In the genomic region with DNA sequence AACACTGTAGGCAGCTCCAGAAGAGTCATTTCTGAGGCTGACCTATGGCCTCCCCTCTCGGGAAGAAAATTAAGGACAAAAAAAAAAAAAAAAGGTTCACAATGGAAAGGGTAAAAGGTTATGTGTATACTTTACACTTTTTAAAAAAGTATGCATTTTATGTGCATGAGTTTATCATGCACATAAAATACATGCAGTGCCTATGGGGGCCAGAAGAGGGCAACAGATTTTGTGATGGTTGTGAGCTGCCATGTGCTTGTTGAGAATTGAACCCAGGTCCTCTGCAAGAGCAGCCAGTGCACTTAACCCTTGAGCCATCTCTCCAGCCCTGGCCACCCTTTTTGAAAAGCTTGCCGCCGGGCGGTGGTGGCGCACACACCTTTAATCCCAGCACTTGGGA, we compare ENCODE assay signal across 9 mouse cellular contexts. TPM values are rescaled to one million over a fixed set of nuclear protein-coding genes. Genes with fewer than 3 reads are reported as not detected.
DNase-seq lines count a peak whose midpoint lies in the region; ATAC-seq and TF ChIP-seq lines count a peak whose summit lies in the region.
"Had no signal": no experiment of that assay in that cellular context is flagged by ENCODE, and none has a peak within 500 bp of the region (broad histone marks: within the 10 kb centered on the region; RNA-seq: fewer than 3 reads in every experiment).

No protein-coding gene starts in this region.

- H3K4me2 ChIP-seq in forebrain, embryonic 16.5 days (ENCODE audit: low read length): no peak overlapping the region
- H3K4me2 ChIP-seq in liver, embryonic 11.5 days: no peak overlapping the region
- H3K4me2 ChIP-seq in hindbrain, embryonic 13.5 days: peak overlapping the region; percentile 76
- peak overlapping the region; percentile 55; the same call in 1 of the 2 replicates for H3K4me2 ChIP-seq in stomach, embryonic 14.5 days (replicated peaks; ENCODE audit: low read depth, low read length)

- no peak for DNase-seq in forebrain, embryonic 10.5 days (ENCODE audit: extremely low spot score, low spot score)
- no peak for DNase-seq in liver, adult 2 months (ENCODE audit: extremely low read depth, low read depth, low spot score)
- DNase-seq in liver, embryonic 11.5 days (ENCODE audit: low spot score): no peak
- no peak for DNase-seq in ovary, postnatal 10 days (ENCODE audit: low spot score)
- no peak for DNase-seq in adrenal gland, postnatal 25 days

- H3K4me1 ChIP-seq in forebrain, embryonic 10.5 days: peaks cover 22% of the 10 kb centered on the region
- peaks cover 10% of the 10 kb centered on the region for H3K4me1 ChIP-seq in forebrain, embryonic 16.5 days (replicated peaks; ENCODE audit: control insufficient read depth, insufficient read depth, low read length)
- H3K4me1 ChIP-seq in liver, adult 2 months (ENCODE audit: control insufficient read depth, insufficient read depth, low read length): peaks cover 7% of the 10 kb centered on the region; the same call in 1 of the 2 replicates
- H3K4me1 ChIP-seq in liver, embryonic 11.5 days (replicated peaks; ENCODE audit: control insufficient read depth, insufficient read depth, low read length): no peaks in the 10 kb centered on the region; the same call in none of the 2 replicates
- H3K4me1 ChIP-seq in hindbrain, embryonic 13.5 days (replicated peaks): peaks cover 25% of the 10 kb centered on the region
- no peaks in the 10 kb centered on the region for H3K4me1 ChIP-seq in stomach, embryonic 14.5 days (ENCODE audit: control insufficient read depth, insufficient read depth, low read length)

- 0 out of 2 replicates have a peak, but pooled peaks cover 4% of the 10 kb centered on the region for H3K9me3 ChIP-seq in forebrain, embryonic 10.5 days
- H3K9me3 ChIP-seq in forebrain, embryonic 16.5 days (ENCODE audit: control insufficient read depth, low read length): no peaks in the 10 kb centered on the region
- no peaks in the 10 kb centered on the region for H3K9me3 ChIP-seq in liver, embryonic 11.5 days (ENCODE audit: control insufficient read depth, low read length)
- no peaks in the 10 kb centered on the region for H3K9me3 ChIP-seq in hindbrain, embryonic 13.5 days
- H3K9me3 ChIP-seq in stomach, embryonic 14.5 days (ENCODE audit: control insufficient read depth, low read depth, low read length): no peaks in the 10 kb centered on the region
- H3K9me3 ChIP-seq: lung, embryonic 15.5 days had no signal

- WGBS in forebrain, embryonic 10.5 days: 54% methylated on average over 5 of the region's 5 CpGs
- 55% methylated on average over 5 of the region's 5 CpGs for WGBS in forebrain, embryonic 16.5 days
- 77% methylated on average over 5 of the region's 5 CpGs for WGBS in liver, adult 2 months
- 45% methylated on average over 5 of the region's 5 CpGs for WGBS in liver, embryonic 11.5 days
- 61% methylated on average over 5 of the region's 5 CpGs for WGBS in hindbrain, embryonic 13.5 days
- WGBS in stomach, embryonic 14.5 days: 66% methylated on average over 5 of the region's 5 CpGs

- peak overlapping the region; percentile 49; the same call in 1 of the 2 replicates for H3K4me3 ChIP-seq in forebrain, embryonic 10.5 days
- no peak overlapping the region for H3K4me3 ChIP-seq in forebrain, embryonic 16.5 days (replicated peaks; ENCODE audit: low read length)
- H3K4me3 ChIP-seq in liver, adult 2 months (ENCODE audit: insufficient read depth, low read depth, low read length): no peak overlapping the region
- no peak overlapping the region for H3K4me3 ChIP-seq in liver, embryonic 11.5 days (ENCODE audit: low read depth, low read length)
- H3K4me3 ChIP-seq in hindbrain, embryonic 13.5 days: peak overlapping the region; percentile 41; the same call in 1 of the 2 replicates
- H3K4me3 ChIP-seq in stomach, embryonic 14.5 days (ENCODE audit: low read depth, low read length): no peak overlapping the region

- H3K27ac ChIP-seq in forebrain, embryonic 10.5 days: no peak overlapping the region
- H3K27ac ChIP-seq in forebrain, embryonic 16.5 days (ENCODE audit: low read length): no peak overlapping the region
- H3K27ac ChIP-seq in liver, adult 2 months (replicated peaks; ENCODE audit: insufficient read depth, low read depth, low read length): no peak overlapping the region
- H3K27ac ChIP-seq in liver, embryonic 11.5 days (ENCODE audit: low read depth, low read length): no peak overlapping the region
- no peak overlapping the region for H3K27ac ChIP-seq in hindbrain, embryonic 13.5 days
- H3K27ac ChIP-seq in stomach, embryonic 14.5 days (ENCODE audit: low read length): no peak overlapping the region
- H3K27ac ChIP-seq: lung, embryonic 15.5 days had no signal

- ATAC-seq in forebrain, embryonic 16.5 days: no peak
- ATAC-seq in liver, embryonic 11.5 days (replicated peaks; ENCODE audit: low FRiP score): no peak
- no peak for ATAC-seq in hindbrain, embryonic 13.5 days (ENCODE audit: low FRiP score)
- no peak for ATAC-seq in stomach, embryonic 14.5 days (ENCODE audit: insufficient number of reproducible peaks, insufficient read depth, low FRiP score, low read depth)

- TF ChIP-seq POLR2A in liver, adult 2 months (IDR thresholded peaks at IDR 0.05; ENCODE audit: extremely low read depth, insufficient read depth, low read length): no peak

- TF ChIP-seq CTCF in liver, adult 2 months (IDR thresholded peaks at IDR 0.05; ENCODE audit: low read depth, low read length): peak; percentile 18; the same call in 1 of the 2 replicates

- H3K36me3 ChIP-seq in forebrain, embryonic 10.5 days (replicated peaks): no peaks in the 10 kb centered on the region
- no peaks in the 10 kb centered on the region for H3K36me3 ChIP-seq in forebrain, embryonic 16.5 days (ENCODE audit: control insufficient read depth, insufficient read depth)
- no peaks in the 10 kb centered on the region for H3K36me3 ChIP-seq in liver, adult 2 months (ENCODE audit: control insufficient read depth, insufficient read depth, low read length)
- H3K36me3 ChIP-seq in liver, embryonic 11.5 days (ENCODE audit: control insufficient read depth, insufficient read depth, low read length): no peaks in the 10 kb centered on the region
- H3K36me3 ChIP-seq in hindbrain, embryonic 13.5 days: no peaks in the 10 kb centered on the region
- H3K36me3 ChIP-seq in stomach, embryonic 14.5 days (ENCODE audit: control insufficient read depth, insufficient read depth, low read length): no peaks in the 10 kb centered on the region
- H3K36me3 ChIP-seq: lung, embryonic 15.5 days had no signal

- H3K27me3 ChIP-seq in forebrain, embryonic 10.5 days (ENCODE audit: poor library complexity, severe bottlenecking): peaks cover 81% of the 10 kb centered on the region
- H3K27me3 ChIP-seq in forebrain, embryonic 16.5 days (replicated peaks; ENCODE audit: control insufficient read depth, insufficient read depth, low read length): peaks cover 49% of the 10 kb centered on the region
- H3K27me3 ChIP-seq in liver, adult 2 months (ENCODE audit: control insufficient read depth, insufficient read depth, low read length): 0 out of 2 replicates have a peak, but pooled peaks cover 5% of the 10 kb centered on the region
- peaks cover 68% of the 10 kb centered on the region for H3K27me3 ChIP-seq in liver, embryonic 11.5 days (replicated peaks; ENCODE audit: control insufficient read depth, insufficient read depth, low read length)
- H3K27me3 ChIP-seq in hindbrain, embryonic 13.5 days: peaks cover 73% of the 10 kb centered on the region
- H3K27me3 ChIP-seq in stomach, embryonic 14.5 days (ENCODE audit: control insufficient read depth, insufficient read depth, low read length): peaks cover 32% of the 10 kb centered on the region

- no peaks in the 10 kb centered on the region for H3K79me2 ChIP-seq in liver, adult 2 months (ENCODE audit: control insufficient read depth, insufficient read depth, low read length)

- H3K9ac ChIP-seq in forebrain, embryonic 16.5 days (replicated peaks; ENCODE audit: low read depth, low read length): no peak overlapping the region
- H3K9ac ChIP-seq in liver, adult 2 months (ENCODE audit: low read depth, low read length): no peak overlapping the region
- H3K9ac ChIP-seq in liver, embryonic 11.5 days (ENCODE audit: low read depth, low read length): no peak overlapping the region
- H3K9ac ChIP-seq in hindbrain, embryonic 13.5 days: no peak overlapping the region
- H3K9ac ChIP-seq in stomach, embryonic 14.5 days (replicated peaks; ENCODE audit: low read depth, low read length): no peak overlapping the region

RNA-seq across cellular contexts. Expression of gene Gm13420, which starts 3.6 kb away (rescaled TPM):
- polyA plus RNA-seq in forebrain, embryonic 10.5 days (2016; fragmentation: Nextera tagmentation; extraction: Ambion mirVana): not detected in 2 replicates
- 0.22 TPM in 1 of 2 replicates, not detected in the other for polyA plus RNA-seq in forebrain, embryonic 16.5 days (2015; fragmentation: Nextera tagmentation; extraction: Ambion mirVana)
- 0.13 and 0.18 TPM in 2 replicates for total RNA-seq in liver, adult 2 months (2014; rRNA removed)
- polyA plus RNA-seq in liver, adult 2 months (2012; rRNA removed): 0.35 and 0.86 TPM in 2 replicates
- polyA plus RNA-seq in liver, embryonic 11.5 days (2014; fragmentation: Nextera tagmentation; extraction: Ambion mirVana): 0.77 and 0.88 TPM in 2 replicates
- not detected in 2 replicates for polyA plus RNA-seq in hindbrain, embryonic 13.5 days (2015; fragmentation: Nextera tagmentation; extraction: Ambion mirVana)
- polyA plus RNA-seq in stomach, embryonic 14.5 days (2014; fragmentation: Nextera tagmentation; extraction: Ambion mirVana): 1.6 TPM in 2 replicates
- total RNA-seq in adrenal gland, postnatal 25 days (2021): not detected in 2 replicates

RNA-seq across cellular contexts. Expression of gene Gm13547, which starts 11.3 kb away (rescaled TPM):
- polyA plus RNA-seq in forebrain, embryonic 10.5 days (2016; fragmentation: Nextera tagmentation; extraction: Ambion mirVana): not detected in 2 replicates
- polyA plus RNA-seq in forebrain, embryonic 16.5 days (2015; fragmentation: Nextera tagmentation; extraction: Ambion mirVana): 0.42 TPM in 1 of 2 replicates, not detected in the other
- not detected in 2 replicates for total RNA-seq in liver, adult 2 months (2014; rRNA removed)
- not detected in 2 replicates for polyA plus RNA-seq in liver, adult 2 months (2012; rRNA removed)
- polyA plus RNA-seq in liver, embryonic 11.5 days (2014; fragmentation: Nextera tagmentation; extraction: Ambion mirVana): 1.1 TPM in 1 of 2 replicates, not detected in the other
- polyA plus RNA-seq in hindbrain, embryonic 13.5 days (2015; fragmentation: Nextera tagmentation; extraction: Ambion mirVana): not detected in 2 replicates
- polyA plus RNA-seq in stomach, embryonic 14.5 days (2014; fragmentation: Nextera tagmentation; extraction: Ambion mirVana): not detected in 2 replicates
- not detected in 2 replicates for total RNA-seq in adrenal gland, postnatal 25 days (2021)
- polyA plus RNA-seq: lung, embryonic 15.5 days had no signal

RNA-seq across cellular contexts. Expression of gene Coq4, which starts 39.4 kb away (rescaled TPM):
- 44.4 and 47.5 TPM in 2 replicates for polyA plus RNA-seq in forebrain, embryonic 10.5 days (2016; fragmentation: Nextera tagmentation; extraction: Ambion mirVana)
- 29.8 and 35.9 TPM in 2 replicates for polyA plus RNA-seq in forebrain, embryonic 16.5 days (2015; fragmentation: Nextera tagmentation; extraction: Ambion mirVana)
- total RNA-seq in liver, adult 2 months (2014; rRNA removed): 7.8 and 10.0 TPM in 2 replicates
- 37.6 and 48.2 TPM in 2 replicates for polyA plus RNA-seq in liver, adult 2 months (2012; rRNA removed)
- 36.1 and 38.8 TPM in 2 replicates for polyA plus RNA-seq in liver, embryonic 11.5 days (2014; fragmentation: Nextera tagmentation; extraction: Ambion mirVana)
- 33.4 and 34.5 TPM in 2 replicates for polyA plus RNA-seq in hindbrain, embryonic 13.5 days (2015; fragmentation: Nextera tagmentation; extraction: Ambion mirVana)
- 33.0 and 39.1 TPM in 2 replicates for polyA plus RNA-seq in stomach, embryonic 14.5 days (2014; fragmentation: Nextera tagmentation; extraction: Ambion mirVana)
- total RNA-seq in adrenal gland, postnatal 25 days (2021): 19.7 and 23.0 TPM in 2 replicates

RNA-seq across cellular contexts. Expression of gene Trub2, which starts 40.5 kb away (rescaled TPM):
- polyA plus RNA-seq in forebrain, embryonic 10.5 days (2016; fragmentation: Nextera tagmentation; extraction: Ambion mirVana): 56.3 and 57.6 TPM in 2 replicates
- 36.6 and 42.4 TPM in 2 replicates for polyA plus RNA-seq in forebrain, embryonic 16.5 days (2015; fragmentation: Nextera tagmentation; extraction: Ambion mirVana)
- total RNA-seq in liver, adult 2 months (2014; rRNA removed): 9.0 and 10.2 TPM in 2 replicates
- 13.5 and 19.7 TPM in 2 replicates for polyA plus RNA-seq in liver, adult 2 months (2012; rRNA removed)
- 27.7 and 29.0 TPM in 2 replicates for polyA plus RNA-seq in liver, embryonic 11.5 days (2014; fragmentation: Nextera tagmentation; extraction: Ambion mirVana)
- 40.0 and 43.0 TPM in 2 replicates for polyA plus RNA-seq in hindbrain, embryonic 13.5 days (2015; fragmentation: Nextera tagmentation; extraction: Ambion mirVana)
- 31.0 and 32.3 TPM in 2 replicates for polyA plus RNA-seq in stomach, embryonic 14.5 days (2014; fragmentation: Nextera tagmentation; extraction: Ambion mirVana)
- 29.8 and 42.5 TPM in 2 replicates for total RNA-seq in adrenal gland, postnatal 25 days (2021)

RNA-seq across cellular contexts. Expression of gene Slc27a4, which starts 54.6 kb away (rescaled TPM):
- 7.9 and 8.6 TPM in 2 replicates for polyA plus RNA-seq in forebrain, embryonic 10.5 days (2016; fragmentation: Nextera tagmentation; extraction: Ambion mirVana)
- 28.3 and 33.7 TPM in 2 replicates for polyA plus RNA-seq in forebrain, embryonic 16.5 days (2015; fragmentation: Nextera tagmentation; extraction: Ambion mirVana)
- total RNA-seq in liver, adult 2 months (2014; rRNA removed): 9.2 and 13.8 TPM in 2 replicates
- polyA plus RNA-seq in liver, adult 2 months (2012; rRNA removed): 29.4 and 31.5 TPM in 2 replicates
- 5.2 and 5.3 TPM in 2 replicates for polyA plus RNA-seq in liver, embryonic 11.5 days (2014; fragmentation: Nextera tagmentation; extraction: Ambion mirVana)
- polyA plus RNA-seq in hindbrain, embryonic 13.5 days (2015; fragmentation: Nextera tagmentation; extraction: Ambion mirVana): 32.6 and 33.4 TPM in 2 replicates
- 12.2 TPM in 2 replicates for polyA plus RNA-seq in stomach, embryonic 14.5 days (2014; fragmentation: Nextera tagmentation; extraction: Ambion mirVana)
- 40.9 and 42.2 TPM in 2 replicates for total RNA-seq in adrenal gland, postnatal 25 days (2021)

Comparison
In these comparisons a context has a peak if more than half of its experiments do, and no peak if none do; other contexts are left out.
1. H3K4me3 ChIP-seq: peak in forebrain, embryonic 10.5 days (single experiment) and hindbrain, embryonic 13.5 days (single experiment); none in forebrain, embryonic 16.5 days (single experiment), liver, adult 2 months (single experiment), liver, embryonic 11.5 days (single experiment) and stomach, embryonic 14.5 days (single experiment).
2. H3K4me2 ChIP-seq: peak in hindbrain, embryonic 13.5 days (single experiment) and stomach, embryonic 14.5 days (single experiment); none in forebrain, embryonic 16.5 days (single experiment) and liver, embryonic 11.5 days (single experiment).